Mouse (Mus musculus): ENCODE measurements around the gene Gm10277. TPM values are rescaled to one million over a fixed set of nuclear protein-coding genes. Genes with fewer than 3 reads are reported as not detected.
A peak's percentile ranks its signal among the peaks of the same experiment; 100 is the strongest.

The Gm10277 gene
- total RNA-seq, 2 experiments from 2014 or later = not detected

- intact Hi-C loops (cut with DNase I) = loop anchor here (10.0 kb wide), 1 partner anchor 298 kb away; no protein-coding TSS in a partner anchor
- DNase-seq (ENCODE audit: low spot score in 2 of 2) = peak in 1 of 2 experiments; percentile 21
Observed at GRCm38 (mm10) chr11:77802341-77802865, 14.9 kb upstream of the Gm10277 start.

DNA sequence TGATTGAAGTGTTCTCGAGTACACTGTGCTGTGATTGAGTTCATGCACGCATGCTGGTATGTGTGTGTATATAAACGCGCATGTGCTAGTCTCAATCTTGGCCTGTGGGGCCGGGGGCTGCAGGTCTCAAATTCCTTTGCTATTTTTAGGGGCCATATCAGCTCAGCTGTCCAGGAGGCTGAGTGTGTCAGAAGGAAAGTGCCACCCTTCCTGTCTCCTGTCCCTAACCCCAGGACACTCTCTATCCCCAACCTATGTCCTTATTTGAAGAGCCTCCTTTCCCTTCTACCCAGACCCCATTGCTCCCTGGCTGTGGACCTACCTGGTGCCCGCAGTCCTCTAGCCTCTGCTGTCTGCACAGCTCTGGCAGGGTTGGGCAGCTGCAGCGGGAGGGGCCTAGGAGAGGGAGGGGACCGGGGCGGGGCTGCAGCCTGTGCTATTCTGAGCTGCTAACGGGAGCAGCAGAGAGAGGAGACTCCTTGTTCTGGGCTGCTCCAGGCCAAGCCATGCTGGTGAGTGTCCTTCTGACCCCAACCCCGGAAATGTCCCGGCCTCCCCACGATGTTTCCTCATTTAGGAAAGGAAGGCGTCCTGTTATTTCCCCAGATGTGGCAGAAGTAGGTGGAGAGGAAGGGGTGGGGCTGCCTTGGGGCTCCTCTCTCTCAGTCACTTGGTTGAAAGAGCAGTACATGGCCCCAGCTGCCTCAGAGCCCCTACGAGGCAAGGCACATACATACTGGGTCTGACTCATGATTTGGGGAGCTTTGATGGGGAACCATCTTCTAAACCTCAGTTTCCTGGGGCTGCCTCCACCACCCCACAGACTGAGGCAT, 13.5 kb upstream of the Gm10277 start:
- intact Hi-C loops (cut with DNase I) = loop anchor here (10.0 kb wide), 1 partner anchor 296 kb away; no protein-coding TSS in a partner anchor
- peak; percentile 53 to 62 for DNase-seq (ENCODE audit: low spot score in 2 of 2)

GRCm38 (mm10) chr11:77800491-77800868, 12.9 kb upstream of the Gm10277 start:
- intact Hi-C loops (cut with DNase I) = loop anchor here (10.0 kb wide), 1 partner anchor 296 kb away; no protein-coding TSS in a partner anchor
- DNase-seq (ENCODE audit: low spot score in 2 of 2) = no peak

- intact Hi-C loops (cut with DNase I) = no loop called here
- no peak for DNase-seq (ENCODE audit: low spot score in 2 of 2)
Observed at GRCm38 (mm10) chr11:77795216-77795615, 7.7 kb upstream of the Gm10277 start.

- intact Hi-C loops (cut with DNase I) = loop anchor here (1.0 to 2.0 kb wide), 2 partner anchors 30 to 57 kb away; partner anchors contain the start of gene Myo18a
- peak; percentile 94 to 96 for DNase-seq (ENCODE audit: low spot score in 2 of 2)
Observed at GRCm38 (mm10) chr11:77793238-77793930, 5.8 kb upstream of the Gm10277 start.

- intact Hi-C loops (cut with DNase I) = loop anchor here (2.0 kb wide), 1 partner anchor 56 kb away; no protein-coding TSS in a partner anchor
- no peak for DNase-seq (ENCODE audit: low spot score in 2 of 2)
Observed at GRCm38 (mm10) chr11:77792566-77792909, 5.0 kb upstream of the Gm10277 start.

DNA sequence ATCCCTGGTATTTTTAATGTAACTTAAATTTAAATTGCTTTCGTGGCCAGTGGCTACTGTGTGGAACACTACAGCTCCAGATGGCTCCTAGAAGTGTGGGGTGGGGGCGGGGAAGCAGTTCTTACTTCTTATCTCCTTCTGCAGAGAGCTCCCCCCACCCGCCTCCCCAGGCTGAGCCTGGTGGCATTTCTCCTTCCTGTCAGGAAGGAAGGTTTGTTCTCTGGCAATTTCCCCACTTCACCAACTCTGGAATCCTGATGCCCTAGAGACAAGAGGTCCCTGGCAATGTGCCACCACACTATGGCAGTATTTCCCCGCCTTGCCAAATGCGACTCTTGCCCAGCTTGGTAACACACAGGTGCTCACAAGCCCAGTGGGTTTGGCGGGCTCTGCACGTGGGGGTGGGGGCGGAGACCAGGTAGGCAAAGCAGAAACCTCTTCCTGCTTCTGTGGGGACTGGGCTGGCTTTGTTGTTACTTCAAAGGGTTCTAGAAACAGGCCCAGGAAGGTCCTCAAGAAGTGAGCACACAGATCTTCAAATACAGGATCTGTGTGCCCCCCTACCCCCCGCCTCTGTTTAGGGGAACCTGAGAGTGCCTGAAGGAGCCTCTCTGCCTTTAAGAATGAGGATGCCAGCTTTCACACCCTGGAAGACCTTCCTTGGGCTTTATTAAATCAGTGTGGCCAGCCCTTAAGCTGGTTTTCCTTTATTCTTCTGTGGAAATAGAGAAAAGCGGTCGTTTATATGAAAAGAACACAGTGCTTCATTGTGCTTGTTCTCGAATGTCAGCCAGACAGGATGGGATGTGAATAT, 4.4 kb upstream of the Gm10277 start:
- DNase-seq (ENCODE audit: low spot score in 2 of 2) = peak in 1 of 2 experiments; percentile 25
- intact Hi-C loops (cut with DNase I) = loop anchor here (2.0 kb wide), 1 partner anchor 55 kb away; no protein-coding TSS in a partner anchor

GRCm38 (mm10) chr11:77791241-77791727, 3.7 kb upstream of the Gm10277 start:
- intact Hi-C loops (cut with DNase I) = no loop called here
- DNase-seq (ENCODE audit: low spot score in 2 of 2) = no peak

DNA sequence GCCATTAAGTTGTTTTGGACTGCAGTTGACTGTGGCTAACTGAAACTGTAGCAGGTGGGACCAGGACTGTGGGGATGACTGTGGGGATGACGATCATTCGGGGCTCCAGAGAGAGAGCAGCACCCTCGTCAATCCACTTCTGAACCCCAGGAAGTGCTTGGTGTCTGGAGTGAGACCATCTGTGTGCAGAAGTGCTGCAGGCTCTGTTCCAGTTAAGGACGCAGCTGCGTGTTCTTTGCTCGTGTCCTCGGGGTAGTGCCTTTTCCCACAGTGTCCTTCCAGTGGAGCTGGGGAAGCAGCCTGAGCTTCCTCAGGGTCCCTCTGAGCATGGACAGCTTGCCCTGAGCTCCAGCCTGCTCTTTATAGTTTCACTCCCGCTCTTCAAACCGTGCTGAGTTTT, 2.7 kb upstream of the Gm10277 start:
- intact Hi-C loops (cut with DNase I) = no loop called here

DNA sequence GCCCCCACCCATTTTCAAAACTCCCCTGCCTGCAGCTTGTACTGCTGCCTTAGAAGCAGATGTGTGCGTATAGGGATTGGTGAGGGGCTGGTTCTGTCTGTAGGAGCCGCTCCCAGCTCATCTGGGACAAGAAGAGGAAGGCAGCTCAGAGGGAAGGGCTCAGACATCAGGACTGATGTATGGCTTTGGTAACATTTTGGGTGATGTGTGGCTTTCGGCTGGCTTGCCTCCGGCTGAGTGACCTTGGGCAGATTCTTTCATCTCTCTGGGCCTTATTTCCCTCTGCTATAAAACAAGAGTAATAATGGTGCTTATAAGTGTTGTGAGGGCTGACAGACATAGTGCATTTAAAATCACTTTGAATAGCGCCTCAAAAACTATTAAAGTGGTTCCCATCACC, 2.0 kb upstream of the Gm10277 start:
- no peak for DNase-seq (ENCODE audit: low spot score in 2 of 2)
- intact Hi-C loops (cut with DNase I) = no loop called here

More for the DNA sequence above, 2.7 kb upstream of the Gm10277 start:
- DNase-seq (ENCODE audit: low spot score in 2 of 2) = no peak

DNA sequence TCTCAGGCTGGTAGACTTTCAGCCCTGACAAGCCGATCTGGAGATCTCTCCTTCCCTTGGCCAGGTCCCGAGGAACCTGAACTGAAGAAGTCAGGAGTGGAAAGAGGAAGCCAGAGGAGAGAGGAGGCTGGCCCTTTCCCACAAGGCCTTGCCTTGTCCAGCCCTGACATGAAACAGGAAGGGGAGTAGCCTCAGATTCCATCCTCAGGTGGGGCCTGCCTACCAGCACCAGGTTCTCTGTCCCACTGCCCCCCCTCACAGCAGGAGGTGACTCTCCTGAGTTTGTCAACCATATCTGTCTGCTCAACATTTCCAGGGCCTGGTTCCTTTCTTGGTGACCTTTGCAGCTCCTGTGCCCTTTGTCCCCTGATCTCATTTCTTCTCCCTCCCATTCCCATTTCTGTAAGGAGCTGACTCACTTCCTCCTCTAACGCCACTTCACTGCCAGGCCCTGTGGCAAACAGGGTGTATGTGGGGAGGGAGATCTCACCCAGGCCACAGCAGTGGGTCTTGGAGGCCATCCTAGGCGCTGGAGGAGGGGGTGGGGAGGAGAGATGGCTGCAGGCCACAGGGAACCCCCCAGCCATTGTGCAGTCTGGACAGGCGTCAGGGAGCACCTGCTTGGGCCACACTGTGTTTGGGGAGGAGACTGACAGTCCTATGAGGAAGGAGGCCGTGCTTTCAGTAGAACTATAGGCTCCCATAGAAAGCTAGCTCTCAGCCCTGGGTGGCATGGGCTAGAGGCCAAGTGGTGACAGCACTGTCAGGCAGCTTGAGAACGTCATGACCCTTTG, 1.6 kb downstream of the Gm10277 start:
- DNase-seq (ENCODE audit: low spot score in 2 of 2) = peak in 1 of 2 experiments; percentile 29
- intact Hi-C loops (cut with DNase I) = no loop called here

GRCm38 (mm10) chr11:77785396-77785767, 2.2 kb downstream of the Gm10277 start:
- DNase-seq (ENCODE audit: low spot score in 2 of 2) = no peak
- intact Hi-C loops (cut with DNase I) = no loop called here

DNA sequence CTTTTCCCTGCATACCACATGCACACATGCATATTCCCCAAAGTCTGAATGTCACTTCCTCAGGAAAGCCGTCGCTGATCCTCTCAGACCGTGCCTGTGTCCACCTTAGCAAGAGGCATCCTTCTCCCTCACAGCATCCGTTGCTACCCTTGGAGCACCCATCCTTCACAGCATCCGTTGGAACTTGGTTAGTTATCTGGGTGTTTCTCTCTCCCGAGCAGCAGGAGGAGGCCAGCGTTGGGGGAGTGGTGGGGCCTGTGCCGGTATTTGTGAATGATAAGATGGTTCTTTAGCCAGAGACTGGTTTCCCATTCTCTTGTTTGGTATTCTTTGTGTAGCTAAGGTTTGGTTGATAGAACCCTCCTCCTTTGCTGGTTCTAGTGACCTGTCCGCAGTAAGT, 2.7 kb downstream of the Gm10277 start:
- no peak for DNase-seq (ENCODE audit: low spot score in 2 of 2)
- intact Hi-C loops (cut with DNase I) = no loop called here

DNA sequence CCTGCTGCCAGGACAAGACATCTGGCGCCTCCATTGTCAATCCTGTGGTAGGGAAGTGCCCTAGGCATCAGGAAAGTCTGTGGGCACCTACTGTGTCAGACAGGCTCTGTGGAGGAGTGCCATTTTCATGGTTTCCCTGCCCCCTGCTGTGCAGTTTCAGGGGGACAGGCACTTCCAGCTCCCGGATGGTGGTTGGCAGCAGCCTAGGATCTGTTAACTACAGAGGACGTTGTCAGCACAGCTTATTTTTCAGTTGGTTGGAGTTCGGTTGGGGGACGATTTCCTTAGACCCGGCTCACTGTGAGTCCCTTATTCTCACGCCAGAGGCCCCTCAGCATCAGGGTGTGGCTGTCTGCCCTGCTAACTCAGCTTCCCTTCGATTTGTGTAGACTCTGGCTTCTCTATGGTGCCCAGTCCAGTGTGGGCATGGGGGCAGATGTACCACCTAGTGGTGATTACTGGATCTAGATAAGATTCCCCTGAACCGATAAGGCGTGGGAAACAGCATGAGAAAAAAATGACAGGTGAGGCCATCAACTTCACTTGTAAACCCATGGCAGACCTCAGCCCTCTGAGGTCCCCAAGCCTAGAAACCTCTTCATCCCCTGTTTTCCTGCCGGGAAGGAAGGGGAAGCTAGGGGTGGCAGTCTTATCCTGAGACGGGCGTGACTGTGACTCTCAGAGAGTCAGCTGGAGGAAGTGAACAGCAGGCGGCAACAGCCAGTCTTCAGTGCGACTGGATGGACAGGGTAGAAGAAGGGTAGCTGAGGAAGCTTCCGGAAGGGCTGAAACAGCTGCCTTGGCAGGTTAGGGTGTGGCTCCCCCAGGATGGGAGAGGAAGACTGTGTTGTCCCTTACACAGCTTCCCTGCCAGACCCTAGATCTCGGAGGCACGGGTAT, 3.5 kb downstream of the Gm10277 start:
- DNase-seq (ENCODE audit: low spot score in 2 of 2) = peak in 1 of 2 experiments; percentile 30
- intact Hi-C loops (cut with DNase I) = no loop called here

GRCm38 (mm10) chr11:77783211-77783746, 4.3 kb downstream of the Gm10277 start:
- DNase-seq (ENCODE audit: low spot score in 2 of 2) = no peak
- intact Hi-C loops (cut with DNase I) = no loop called here

GRCm38 (mm10) chr11:77782104-77782815, 5.3 kb downstream of the Gm10277 start:
- intact Hi-C loops (cut with DNase I) = no loop called here
- no peak for DNase-seq (ENCODE audit: low spot score in 2 of 2)

DNA sequence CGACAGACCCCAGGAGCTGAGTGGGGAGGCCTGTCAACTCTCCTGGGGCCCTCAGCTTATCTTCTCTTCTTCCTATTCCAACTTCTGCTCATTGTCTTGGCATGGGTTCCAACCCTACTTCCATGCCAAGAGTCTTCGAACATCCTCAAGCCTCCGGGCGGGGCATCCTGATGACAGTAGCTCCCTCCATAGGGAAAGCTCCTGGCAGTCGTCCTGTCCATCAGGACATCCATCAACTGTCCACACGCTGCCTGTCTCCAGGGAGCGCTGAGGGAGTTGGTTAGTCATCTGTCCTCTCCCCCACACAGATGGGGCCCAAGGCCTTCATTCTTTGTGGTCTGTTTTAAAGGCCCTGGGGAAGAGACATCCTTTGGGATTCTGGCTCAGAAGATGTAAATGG, 6.5 kb downstream of the Gm10277 start:
- intact Hi-C loops (cut with DNase I) = no loop called here
- no peak for DNase-seq (ENCODE audit: low spot score in 2 of 2)

All from left cerebral cortex, postnatal 36 days (tissue).